Mouse (Mus musculus): Measurements from ENCODE around the gene Zmym6.

The Zmym6 gene

GRCm38 (mm10) chr4:127123391-127123790 is 46.2 kb downstream of the Zmym6 start, which contains the start of gene Tmem35b:
Gene Tmem35b, plus strand, starts transcription at chr4:127123691.
- DNase-seq (ENCODE audit: extremely low read depth, insufficient read length, low spot score), result no peak

GRCm38 (mm10) chr4:127124331-127124730 is 47.1 kb downstream of the Zmym6 start:
- DNase-seq (ENCODE audit: extremely low read depth, insufficient read length, low spot score), result no peak

GRCm38 (mm10) chr4:127125834-127126463 is 48.8 kb downstream of the Zmym6 start:
- DNase-seq (ENCODE audit: extremely low read depth, insufficient read length, low spot score), result peak; percentile 94

GRCm38 (mm10) chr4:127134687-127135086 is 57.5 kb downstream of the Zmym6 start:
- DNase-seq (ENCODE audit: extremely low read depth, insufficient read length, low spot score), result no peak

- DNase-seq (ENCODE audit: extremely low read depth, insufficient read length, low spot score), result no peak
These were observed 60.4 kb downstream of the Zmym6 start for GRCm38 (mm10) chr4:127137591-127137990.

GRCm38 (mm10) chr4:127138486-127138885 is 61.3 kb downstream of the Zmym6 start:
- no peak for DNase-seq (ENCODE audit: extremely low read depth, insufficient read length, low spot score)

- no peak for DNase-seq (ENCODE audit: extremely low read depth, insufficient read length, low spot score)
These were observed 72.8 kb downstream of the Zmym6 start for GRCm38 (mm10) chr4:127150031-127150430.

GRCm38 (mm10) chr4:127153345-127153744 is 76.2 kb downstream of the Zmym6 start:
- no peak for DNase-seq (ENCODE audit: extremely low read depth, insufficient read length, low spot score)

GRCm38 (mm10) chr4:127155757-127156156 is 78.6 kb downstream of the Zmym6 start:
- DNase-seq (ENCODE audit: extremely low read depth, insufficient read length, low spot score), result no peak

- no peak for DNase-seq (ENCODE audit: extremely low read depth, insufficient read length, low spot score)
These were observed 80.6 kb downstream of the Zmym6 start for GRCm38 (mm10) chr4:127157746-127158145.

- no peak for DNase-seq (ENCODE audit: extremely low read depth, insufficient read length, low spot score)
These were observed 86.7 kb downstream of the Zmym6 start for GRCm38 (mm10) chr4:127163926-127164325.

GRCm38 (mm10) chr4:127167096-127167495 is 89.9 kb downstream of the Zmym6 start:
- DNase-seq (ENCODE audit: extremely low read depth, insufficient read length, low spot score), result no peak

- DNase-seq (ENCODE audit: extremely low read depth, insufficient read length, low spot score), result no peak
These were observed 90.5 kb downstream of the Zmym6 start for GRCm38 (mm10) chr4:127167731-127168130.

GRCm38 (mm10) chr4:127168211-127168913 is 91.2 kb downstream of the Zmym6 start:
- DNase-seq (ENCODE audit: extremely low read depth, insufficient read length, low spot score), result no peak

- DNase-seq (ENCODE audit: extremely low read depth, insufficient read length, low spot score), result no peak
These were observed 91.7 kb downstream of the Zmym6 start, which contains the start of gene Dlgap3 for GRCm38 (mm10) chr4:127168914-127169345. Gene Dlgap3, plus strand, starts transcription at chr4:127169204.

GRCm38 (mm10) chr4:127169346-127170221 is 92.4 kb downstream of the Zmym6 start:
- no peak for DNase-seq (ENCODE audit: extremely low read depth, insufficient read length, low spot score)

- no peak for DNase-seq (ENCODE audit: extremely low read depth, insufficient read length, low spot score)
These were observed 93.7 kb downstream of the Zmym6 start for GRCm38 (mm10) chr4:127170866-127171265.

GRCm38 (mm10) chr4:127171341-127171905 is 94.2 kb downstream of the Zmym6 start:
- no peak for DNase-seq (ENCODE audit: extremely low read depth, insufficient read length, low spot score)

GRCm38 (mm10) chr4:127172119-127172518 is 94.9 kb downstream of the Zmym6 start:
- no peak for DNase-seq (ENCODE audit: extremely low read depth, insufficient read length, low spot score)

GRCm38 (mm10) chr4:127172614-127173013 is 95.4 kb downstream of the Zmym6 start:
- no peak for DNase-seq (ENCODE audit: extremely low read depth, insufficient read length, low spot score)

GRCm38 (mm10) chr4:127173461-127173860 is 96.3 kb downstream of the Zmym6 start:
- DNase-seq (ENCODE audit: extremely low read depth, insufficient read length, low spot score), result peak; percentile 13

Measured in 3134 (cell line).